ENCODE assay signal across 9 mouse cellular contexts in the genomic region with DNA sequence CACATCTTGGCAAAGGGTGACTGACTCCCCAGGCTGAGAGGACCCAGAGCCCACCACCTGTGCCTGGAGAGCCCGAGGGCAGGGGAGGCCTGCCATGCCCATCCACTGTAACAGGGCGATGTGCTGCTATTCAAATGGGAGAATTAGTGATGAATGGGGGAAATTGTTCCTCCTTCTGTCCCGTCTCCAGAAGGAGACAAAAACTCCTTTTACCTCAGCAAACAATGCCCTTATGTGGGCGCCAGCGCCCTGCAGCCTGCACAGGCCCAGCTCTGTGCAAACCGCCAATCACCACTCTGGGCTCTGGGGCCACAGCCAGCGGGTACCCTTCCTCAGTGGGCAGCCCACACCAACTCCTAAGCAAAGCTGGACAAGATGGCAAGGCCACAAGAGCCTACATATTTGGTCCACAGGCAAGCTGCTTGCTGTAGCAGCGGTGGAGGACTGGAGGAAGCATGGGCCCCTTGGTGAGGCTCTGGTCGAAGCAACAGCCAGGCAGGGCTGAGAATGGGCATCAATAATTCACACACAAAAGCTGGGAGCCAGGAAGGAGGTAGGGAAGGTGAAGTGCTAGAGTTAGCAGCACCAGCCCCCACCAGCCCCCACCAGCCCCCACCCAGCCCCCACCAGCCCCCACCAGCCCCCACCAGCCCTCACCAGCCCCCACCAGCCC.
A peak's percentile ranks its signal among the peaks of the same experiment; 100 is the strongest.
DNase-seq lines count a peak whose midpoint lies in the region; ATAC-seq and TF ChIP-seq lines count a peak whose summit lies in the region.
"Had no signal": no experiment of that assay in that cellular context is flagged by ENCODE, and none has a peak within 500 bp of the region (broad histone marks: within the 10 kb centered on the region; RNA-seq: fewer than 3 reads in every experiment).

No protein-coding gene starts in this region.

- H3K9ac ChIP-seq in heart, embryonic 15.5 days, result no peak overlapping the region
- no peak overlapping the region for H3K9ac ChIP-seq in intestine, postnatal 0 days (ENCODE audit: low read depth, low read length)
- H3K9ac ChIP-seq: embryonic facial prominence, embryonic 15.5 days had no signal

- no peak overlapping the region for H3K4me2 ChIP-seq in heart, embryonic 15.5 days
- H3K4me2 ChIP-seq in intestine, postnatal 0 days (replicated peaks; ENCODE audit: low read depth), result peak overlapping the region; percentile 32
- H3K4me2 ChIP-seq: embryonic facial prominence, embryonic 15.5 days had no signal

- DNase-seq in heart, adult 9 months (ENCODE audit: low spot score in 2 of 2), result no peak
- peak; percentile 30 for DNase-seq in embryonic facial prominence, embryonic 10.5 days (ENCODE audit: low spot score)
- peak; percentile 48 for DNase-seq in neural tube, embryonic 10.5 days (ENCODE audit: extremely low spot score, low spot score)
- DNase-seq in thymus, postnatal 0 days (ENCODE audit: low spot score), result no peak
- no peak for DNase-seq in gastrocnemius, postnatal 25 days

- no peak for ATAC-seq in heart, embryonic 15.5 days (replicated peaks; ENCODE audit: insufficient number of reproducible peaks, insufficient read depth, low FRiP score, low read depth)
- no peak for ATAC-seq in intestine, postnatal 0 days
- no peak for ATAC-seq in activated CD4-positive, CD25-positive, alpha-beta regulatory T cell, adult 4 months

- peaks cover 7% of the 10 kb centered on the region; the same call in 1 of the 2 replicates for H3K36me3 ChIP-seq in heart, embryonic 15.5 days
- H3K36me3 ChIP-seq in embryonic facial prominence, embryonic 10.5 days (replicated peaks), result peaks cover 84% of the 10 kb centered on the region
- H3K36me3 ChIP-seq in intestine, postnatal 0 days (ENCODE audit: control insufficient read depth, insufficient read depth), result peaks cover 22% of the 10 kb centered on the region; the same call in 1 of the 2 replicates

- H3K27me3 ChIP-seq in heart, embryonic 15.5 days, result no peaks in the 10 kb centered on the region
- H3K27me3 ChIP-seq in embryonic facial prominence, embryonic 10.5 days (replicated peaks; ENCODE audit: low read depth, poor library complexity, severe bottlenecking), result no peaks in the 10 kb centered on the region
- no peaks in the 10 kb centered on the region for H3K27me3 ChIP-seq in intestine, postnatal 0 days (replicated peaks; ENCODE audit: control insufficient read depth, insufficient read depth, low read length)
- H3K27me3 ChIP-seq: embryonic facial prominence, embryonic 15.5 days had no signal

- H3K4me1 ChIP-seq in heart, embryonic 15.5 days (replicated peaks), result peaks cover 68% of the 10 kb centered on the region
- peaks cover 76% of the 10 kb centered on the region for H3K4me1 ChIP-seq in embryonic facial prominence, embryonic 10.5 days
- H3K4me1 ChIP-seq in intestine, postnatal 0 days (replicated peaks; ENCODE audit: control insufficient read depth, insufficient read depth, low read length), result peaks cover 25% of the 10 kb centered on the region

- WGBS in heart, embryonic 15.5 days, result 72% methylated on average over 9 of the region's 9 CpGs
- 39% methylated on average over 9 of the region's 9 CpGs for WGBS in embryonic facial prominence, embryonic 10.5 days
- WGBS in intestine, postnatal 0 days, result 45% methylated on average over 9 of the region's 9 CpGs

- H3K9me3 ChIP-seq in heart, embryonic 15.5 days (replicated peaks), result no peaks in the 10 kb centered on the region
- no peaks in the 10 kb centered on the region for H3K9me3 ChIP-seq in embryonic facial prominence, embryonic 10.5 days
- no peaks in the 10 kb centered on the region for H3K9me3 ChIP-seq in intestine, postnatal 0 days (ENCODE audit: control insufficient read depth)
- H3K9me3 ChIP-seq: embryonic facial prominence, embryonic 15.5 days had no signal

- H3K27ac ChIP-seq in heart, embryonic 15.5 days, result peak overlapping the region; percentile 27; the same call in 1 of the 2 replicates
- H3K27ac ChIP-seq in embryonic facial prominence, embryonic 10.5 days (replicated peaks), result peak overlapping the region; percentile 83
- peak overlapping the region; percentile 95 for H3K27ac ChIP-seq in intestine, postnatal 0 days (ENCODE audit: low read depth, low read length)

- no peak overlapping the region for H3K4me3 ChIP-seq in heart, embryonic 15.5 days
- no peak overlapping the region for H3K4me3 ChIP-seq in embryonic facial prominence, embryonic 10.5 days
- H3K4me3 ChIP-seq in intestine, postnatal 0 days (ENCODE audit: low read depth, low read length), result no peak overlapping the region
- H3K4me3 ChIP-seq: embryonic facial prominence, embryonic 15.5 days had no signal

- TF ChIP-seq CTCF in intestine, postnatal 0 days (IDR thresholded peaks at IDR 0.05; ENCODE audit: low read depth), result no peak

Comparison
In these comparisons a context has a peak if more than half of its experiments do, and no peak if none do; other contexts are left out.
1. H3K27ac ChIP-seq: peak in every context shown above with its lines; median percentile 95 in intestine, postnatal 0 days; 83 in embryonic facial prominence, embryonic 10.5 days; 27 in heart, embryonic 15.5 days.
2. DNase-seq: peak in embryonic facial prominence, embryonic 10.5 days (single experiment) and neural tube, embryonic 10.5 days (single experiment); none in heart, adult 9 months (0 of 2), thymus, postnatal 0 days (single experiment) and gastrocnemius, postnatal 25 days (single experiment).